Mouse (Mus musculus) heart, embryonic 16.5 days (tissue): ENCODE data around the gene Wfdc5. TPM values are rescaled to one million over a fixed set of nuclear protein-coding genes. Genes with fewer than 3 reads are reported as not detected.

Experiments used
- ATAC-seq: fragments of 200-750 bp; cut with Nextera tagmentation; replicated peaks from 2 replicates; pipeline ENCODE4 v1.8.0; 2017; ENCODE audit warnings: moderate number of reproducible peaks; ENCODE audit not compliant: insufficient read depth, low FRiP score; ENCODE audit errors: extremely low read depth
- H3K27ac ChIP-seq: fragments of 300-500 bp; sonication (generic); 2 replicates; pipeline ENCODE4 v1.5.1; 2014; ENCODE audit warnings: mild to moderate bottlenecking, low read length, control low read depth, moderate library complexity
- H3K27me3 ChIP-seq: fragments of 300-500 bp; sonication (generic); 2 replicates; pipeline ENCODE4 v1.6.1; 2014; ENCODE audit warnings: low read length, mixed read lengths; ENCODE audit not compliant: control insufficient read depth, insufficient read depth
- H3K36me3 ChIP-seq: fragments of 300-500 bp; sonication (generic); 2 replicates; pipeline ENCODE4 v1.6.1; 2014; ENCODE audit not compliant: control insufficient read depth, insufficient read depth
- H3K4me1 ChIP-seq: fragments of 300-500 bp; sonication (generic); 2 replicates; pipeline ENCODE4 v1.6.1; 2014; ENCODE audit warnings: low read length, mixed read lengths; ENCODE audit not compliant: control insufficient read depth, insufficient read depth
- H3K4me2 ChIP-seq: fragments of 300-500 bp; sonication (generic); 2 replicates; pipeline ENCODE4 v1.6.1; 2014; ENCODE audit warnings: low read depth, mild to moderate bottlenecking, control low read depth, low read length
- H3K4me3 ChIP-seq: fragments of 300-500 bp; sonication (generic); 2 replicates; pipeline ENCODE4 v1.5.1; 2014; ENCODE audit warnings: mild to moderate bottlenecking, control low read depth, low read length
- H3K9ac ChIP-seq: fragments of 300-500 bp; sonication (generic); 2 replicates; pipeline ENCODE4 v1.6.1; 2014; ENCODE audit warnings: low read length, control low read depth
- H3K9me3 ChIP-seq: fragments of 300-500 bp; sonication (generic); replicated peaks from 2 replicates; pipeline ENCODE4 v1.6.1; 2016; ENCODE audit warnings: low read length; ENCODE audit not compliant: control insufficient read depth
- WGBS: fragments of 180-500 bp; shearing (Covaris S2); extraction: QIAGEN DNeasy Blood & Tissue Kit; methylation state at CpG from one replicate; pipeline ENCODE4 v1.1.7; 2014; 5-methylcytosine and 5-hydroxymethylcytosine counted together
- polyA plus RNA-seq: library from polyadenylated mRNA; unstranded; fragments of >200 nt; fragmentation: Nextera tagmentation; extraction: Ambion mirVana; gene quantifications from 2 replicates; pipeline ENCODE4 v1.2.1, GENCODE M21; 2015

Gene Wfdc5
- polyA plus RNA-seq, 1 experiment from 2014 or later = not detected

DNA sequence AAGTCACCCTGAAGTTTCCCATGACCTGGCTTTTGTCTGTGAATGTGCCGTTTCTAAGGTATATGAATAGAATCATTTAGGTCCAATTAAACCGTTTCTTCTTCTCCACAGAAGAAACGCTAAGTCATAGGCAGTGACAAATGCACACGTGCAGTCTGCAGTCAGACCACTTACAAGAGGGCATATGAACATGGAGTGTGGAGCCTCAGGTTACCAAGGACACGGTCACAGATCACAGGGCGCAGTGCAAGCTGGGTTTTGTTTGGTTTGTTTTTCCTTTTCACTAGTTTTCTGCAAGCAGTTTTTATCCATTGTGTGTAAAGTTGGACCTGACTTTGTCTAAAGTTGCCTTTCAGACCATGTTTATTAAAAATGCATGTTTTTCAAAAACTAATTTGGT lies 38.5 kb downstream of the Wfdc5 start:
- no peaks in the 10 kb centered on the region for H3K9me3 ChIP-seq
- WGBS = 77% methylated on average over 6 of the region's 6 CpGs
- no peak overlapping the region for H3K9ac ChIP-seq
- H3K27me3 ChIP-seq = no peaks in the 10 kb centered on the region
- H3K27ac ChIP-seq = no peak overlapping the region
- H3K4me3 ChIP-seq = no peak overlapping the region
- H3K4me1 ChIP-seq = peaks cover 13% of the 10 kb centered on the region
- no peak overlapping the region for H3K4me2 ChIP-seq
- no peaks in the 10 kb centered on the region for H3K36me3 ChIP-seq
- no peak for ATAC-seq

DNA sequence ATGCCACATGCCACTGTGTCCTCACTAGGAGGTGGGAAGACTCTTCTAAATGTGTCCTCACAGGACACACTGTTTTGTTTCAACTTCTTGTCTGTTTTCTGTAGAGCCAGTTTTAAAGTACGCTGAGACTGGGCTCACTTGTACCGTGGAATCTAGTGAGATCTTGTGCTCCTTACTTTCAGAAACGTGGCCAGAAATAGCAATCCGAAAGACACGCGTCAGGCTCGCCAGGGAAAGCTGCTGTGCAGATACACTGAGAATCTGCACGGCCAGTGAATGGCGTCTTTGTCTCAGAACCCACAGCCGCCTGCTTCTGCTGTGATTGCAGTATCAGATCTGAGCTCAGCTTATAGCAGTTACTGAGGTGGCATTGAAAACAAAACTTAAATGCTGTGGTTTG lies 40.5 kb downstream of the Wfdc5 start:
- ATAC-seq = peak; percentile 58; the same call in 1 of the 2 replicates
- WGBS = 25% methylated on average over 10 of the region's 10 CpGs
- no peaks in the 10 kb centered on the region for H3K27me3 ChIP-seq
- peak overlapping the region; percentile 51 for H3K4me2 ChIP-seq
- H3K36me3 ChIP-seq = no peaks in the 10 kb centered on the region
- H3K27ac ChIP-seq = peak overlapping the region; percentile 80
- H3K9me3 ChIP-seq = no peaks in the 10 kb centered on the region
- H3K4me3 ChIP-seq = peak overlapping the region; percentile 13; the same call in 1 of the 2 replicates
- H3K4me1 ChIP-seq = peaks cover 15% of the 10 kb centered on the region
- H3K9ac ChIP-seq = 0 out of 2 replicates have a peak overlapping the region, but pooled peaks have one; percentile 6

DNA sequence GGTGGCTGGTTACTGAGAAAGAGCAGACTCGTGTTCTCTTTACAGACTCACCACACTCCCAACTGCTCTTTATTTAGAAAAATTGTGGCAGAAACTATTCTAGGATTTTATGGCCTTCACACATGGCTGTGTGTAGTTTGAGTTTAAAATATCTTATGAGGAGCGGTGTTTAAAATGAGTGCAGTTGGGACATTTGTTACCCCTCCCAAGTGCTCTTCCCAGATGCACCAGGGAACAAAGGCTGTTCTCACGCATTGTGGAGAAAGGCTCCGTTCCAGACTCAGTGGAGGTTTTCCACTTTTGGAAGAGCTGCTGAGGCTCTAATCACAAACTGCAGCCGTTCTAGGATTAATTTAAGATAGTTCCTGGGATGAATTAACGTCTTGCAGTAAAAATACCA lies 44.8 kb downstream of the Wfdc5 start:
- H3K27me3 ChIP-seq = no peaks in the 10 kb centered on the region
- H3K36me3 ChIP-seq = no peaks in the 10 kb centered on the region
- H3K4me3 ChIP-seq = no peak overlapping the region
- no peaks in the 10 kb centered on the region for H3K9me3 ChIP-seq
- H3K27ac ChIP-seq = no peak overlapping the region
- ATAC-seq = no peak
- peaks cover 28% of the 10 kb centered on the region for H3K4me1 ChIP-seq
- WGBS = 49% methylated on average over 6 of the region's 6 CpGs
- H3K9ac ChIP-seq = no peak overlapping the region
- no peak overlapping the region for H3K4me2 ChIP-seq

DNA sequence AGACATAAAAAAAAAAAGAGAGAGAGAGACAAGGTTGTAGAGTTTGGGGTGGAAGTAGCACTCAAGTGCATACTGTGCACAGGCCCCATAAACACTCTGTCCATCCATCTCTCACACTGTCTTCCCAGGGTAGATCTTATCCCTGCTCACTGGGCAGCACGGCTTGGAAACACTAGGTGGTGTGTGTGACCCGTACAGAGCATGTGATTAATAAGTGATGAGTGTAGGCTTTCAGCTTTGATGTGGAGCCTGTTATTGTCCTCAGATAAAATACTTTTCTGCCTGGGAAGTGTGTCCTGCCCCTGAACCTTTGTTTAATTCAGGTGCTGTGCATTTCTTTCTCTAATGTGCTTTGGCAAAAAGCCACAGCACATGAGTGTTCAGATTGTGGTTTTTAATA lies 46.1 kb downstream of the Wfdc5 start:
- H3K27ac ChIP-seq = no peak overlapping the region

DNA sequence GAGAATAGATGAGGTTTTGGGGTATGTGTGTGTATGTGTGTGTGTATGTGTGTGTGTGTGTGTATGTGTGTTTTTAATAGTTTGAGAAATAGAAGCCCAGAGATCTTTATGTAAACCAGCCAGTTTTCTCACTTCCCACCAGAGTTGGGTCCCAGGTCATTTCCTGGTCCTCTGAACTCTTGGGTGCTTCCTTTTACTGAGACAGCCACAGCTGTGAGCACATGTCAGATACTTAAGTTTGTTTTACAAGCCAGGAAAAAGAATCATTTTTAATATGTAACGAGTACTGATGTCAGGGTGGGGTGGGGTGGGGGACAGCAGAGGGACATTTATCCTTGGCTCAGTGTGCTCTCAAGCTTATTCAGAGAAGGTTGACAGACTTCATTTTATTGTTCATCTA lies 47.2 kb downstream of the Wfdc5 start:
- H3K4me3 ChIP-seq = no peak overlapping the region
- no peaks in the 10 kb centered on the region for H3K9me3 ChIP-seq
- H3K4me1 ChIP-seq = peaks cover 15% of the 10 kb centered on the region
- no peak for ATAC-seq
- no peaks in the 10 kb centered on the region for H3K36me3 ChIP-seq
- WGBS = 74% methylated on average over 1 of the region's 1 CpGs
- no peaks in the 10 kb centered on the region for H3K27me3 ChIP-seq
- no peak overlapping the region for H3K9ac ChIP-seq
- no peak overlapping the region for H3K27ac ChIP-seq
- H3K4me2 ChIP-seq = no peak overlapping the region

More for the DNA sequence above, 46.1 kb downstream of the Wfdc5 start:
- Histone ChIP-seq H3K36me3 (no peaks in the 10 kb centered on the region), H3K4me2 (no peak overlapping the region), H3K4me1 (peaks cover 17% of the 10 kb centered on the region), H3K4me3 (no peak overlapping the region), H3K9ac (no peak overlapping the region), H3K27me3 (no peaks in the 10 kb centered on the region), H3K9me3 (no peaks in the 10 kb centered on the region)
- WGBS = 19% methylated on average over 2 of the region's 2 CpGs
- no peak; the same call in 1 of the 2 replicates for ATAC-seq

DNA sequence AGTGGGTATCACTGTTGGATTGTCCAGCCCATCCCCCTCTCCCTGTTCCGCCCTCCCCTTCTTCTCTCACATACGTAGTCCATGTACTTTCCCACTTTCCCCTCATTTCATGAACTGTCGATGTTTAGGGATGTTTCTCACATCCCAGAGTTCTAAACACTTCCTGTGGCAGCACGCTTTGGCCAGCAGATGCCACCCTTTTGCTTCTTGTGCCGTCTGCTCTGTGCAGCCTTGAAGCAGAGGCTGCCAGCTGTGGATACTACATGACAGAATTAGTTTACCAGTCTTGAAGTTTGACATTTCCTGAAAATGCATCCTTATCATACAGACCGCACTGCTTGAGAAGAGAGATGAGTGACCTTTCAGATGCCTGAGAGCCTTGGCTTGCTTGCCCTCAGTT lies 48.0 kb downstream of the Wfdc5 start:
- ATAC-seq = no peak
- H3K4me3 ChIP-seq = no peak overlapping the region
- WGBS = 55% methylated on average over 6 of the region's 6 CpGs
- H3K27ac ChIP-seq = no peak overlapping the region
- peaks cover 15% of the 10 kb centered on the region for H3K4me1 ChIP-seq
- no peaks in the 10 kb centered on the region for H3K9me3 ChIP-seq
- H3K4me2 ChIP-seq = no peak overlapping the region
- H3K36me3 ChIP-seq = no peaks in the 10 kb centered on the region
- H3K9ac ChIP-seq = no peak overlapping the region
- H3K27me3 ChIP-seq = no peaks in the 10 kb centered on the region

DNA sequence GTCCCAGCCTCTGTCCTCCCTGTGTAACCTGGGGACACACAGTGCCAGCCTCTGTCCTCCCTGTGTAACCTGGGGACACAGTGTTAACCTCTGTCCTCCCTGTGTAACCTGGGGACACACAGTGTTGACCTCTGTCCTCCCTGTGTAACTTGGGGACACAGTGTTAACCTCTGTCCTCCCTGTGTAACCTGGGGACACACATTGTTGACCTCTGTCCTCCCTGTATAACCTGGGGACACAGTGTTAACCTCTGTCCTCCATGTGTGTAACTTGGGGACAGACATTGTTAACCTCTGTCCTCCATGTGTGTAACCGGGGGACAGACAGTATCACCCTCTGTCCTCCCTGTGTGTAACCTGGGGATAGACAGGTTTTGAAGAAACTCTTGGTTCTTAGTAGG lies 51.0 kb downstream of the Wfdc5 start:
- no peaks in the 10 kb centered on the region for H3K27me3 ChIP-seq
- H3K9me3 ChIP-seq = no peaks in the 10 kb centered on the region
- no peak for ATAC-seq
- H3K9ac ChIP-seq = no peak overlapping the region
- no peaks in the 10 kb centered on the region for H3K36me3 ChIP-seq
- no peak overlapping the region for H3K4me2 ChIP-seq
- no peak overlapping the region for H3K27ac ChIP-seq
- whole genome bisulfite sequencing = 94% methylated on average over 1 of the region's 1 CpGs
- H3K4me3 ChIP-seq = no peak overlapping the region
- peaks cover 12% of the 10 kb centered on the region for H3K4me1 ChIP-seq

DNA sequence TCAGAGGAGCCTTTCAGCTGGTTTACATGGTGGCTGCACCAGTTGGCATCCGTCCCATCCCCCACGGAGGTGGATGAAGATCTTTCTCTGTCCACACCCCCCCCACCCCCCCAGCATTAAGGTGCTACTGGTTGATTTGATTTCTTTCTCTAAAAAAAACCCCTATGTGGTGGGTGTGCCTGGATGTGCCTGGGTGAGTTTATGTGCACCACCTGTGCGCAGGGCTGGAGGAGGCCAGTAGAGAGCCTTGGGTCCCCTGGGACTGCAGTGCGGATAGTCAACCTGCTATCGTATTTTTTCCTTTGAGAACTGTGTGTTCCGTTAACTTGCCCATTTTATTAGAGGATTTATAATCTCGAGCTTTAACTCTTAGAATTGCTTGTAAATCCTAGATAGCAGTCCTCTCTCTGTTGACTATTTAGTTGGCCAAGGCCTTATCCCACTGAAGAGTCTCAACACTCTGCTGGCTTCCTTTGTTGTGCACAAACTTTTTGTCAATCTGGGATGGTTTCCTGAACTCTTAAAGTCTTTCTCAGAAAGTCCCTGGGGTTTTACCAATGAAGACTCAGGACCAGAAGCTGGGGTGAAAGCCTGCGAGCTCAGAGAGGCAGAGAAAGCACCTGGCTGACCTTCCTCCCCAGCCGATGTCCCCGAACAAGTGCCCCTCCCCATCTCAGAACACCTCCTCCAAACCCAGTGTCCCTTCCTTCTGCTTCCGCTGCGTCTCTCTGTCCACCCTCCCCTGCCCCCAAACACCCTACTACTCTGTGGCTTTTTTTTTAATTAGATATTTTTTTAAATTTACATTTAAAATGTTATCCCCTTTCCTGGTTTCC lies 53.7 kb downstream of the Wfdc5 start:
- H3K27ac ChIP-seq = no peak overlapping the region
- no peak overlapping the region for H3K9ac ChIP-seq
- H3K4me3 ChIP-seq = no peak overlapping the region
- no peak overlapping the region for H3K4me2 ChIP-seq
- H3K36me3 ChIP-seq = peaks cover under 1% of the 10 kb centered on the region; the same call in 1 of the 2 replicates
- no peaks in the 10 kb centered on the region for H3K27me3 ChIP-seq
- no peaks in the 10 kb centered on the region for H3K4me1 ChIP-seq
- ATAC-seq = no peak
- 84% methylated on average over 12 of the region's 12 CpGs for WGBS
- H3K9me3 ChIP-seq = no peaks in the 10 kb centered on the region

DNA sequence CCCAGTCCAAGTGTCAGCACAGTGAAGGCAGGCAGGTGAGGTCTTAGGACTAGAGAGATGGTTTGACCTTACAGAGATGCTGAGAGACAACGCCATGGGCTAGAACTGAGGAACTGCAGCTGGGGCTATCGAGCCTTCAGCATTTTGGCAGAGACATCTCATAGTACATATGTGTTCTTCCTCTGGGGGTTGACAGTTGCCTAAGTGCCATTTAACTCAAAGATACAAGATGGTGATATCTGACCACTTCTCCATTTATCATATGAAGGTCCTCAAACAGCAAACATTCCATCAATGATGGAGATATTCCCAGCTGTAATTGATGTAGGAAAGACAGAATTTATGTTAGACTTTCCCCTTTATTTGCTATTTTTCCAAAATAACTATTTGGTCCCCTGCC lies 55.2 kb downstream of the Wfdc5 start:
- Histone ChIP-seq H3K4me3 (no peak overlapping the region), H3K4me2 (no peak overlapping the region), H3K9ac (no peak overlapping the region), H3K4me1 (no peaks in the 10 kb centered on the region), H3K27ac (no peak overlapping the region), H3K36me3 (peaks cover 6% of the 10 kb centered on the region; the same call in 1 of the 2 replicates), H3K9me3 (no peaks in the 10 kb centered on the region), H3K27me3 (no peaks in the 10 kb centered on the region)
- no peak for ATAC-seq
- WGBS = 91% methylated on average over 2 of the region's 2 CpGs
